Mouse (Mus musculus): ENCODE data around the gene Smim5. TPM values are rescaled to one million over a fixed set of nuclear protein-coding genes. Genes with fewer than 3 reads are reported as not detected.

Smim5 gene
- polyA plus RNA-seq, 1 experiment = 0.58 TPM

DNA sequence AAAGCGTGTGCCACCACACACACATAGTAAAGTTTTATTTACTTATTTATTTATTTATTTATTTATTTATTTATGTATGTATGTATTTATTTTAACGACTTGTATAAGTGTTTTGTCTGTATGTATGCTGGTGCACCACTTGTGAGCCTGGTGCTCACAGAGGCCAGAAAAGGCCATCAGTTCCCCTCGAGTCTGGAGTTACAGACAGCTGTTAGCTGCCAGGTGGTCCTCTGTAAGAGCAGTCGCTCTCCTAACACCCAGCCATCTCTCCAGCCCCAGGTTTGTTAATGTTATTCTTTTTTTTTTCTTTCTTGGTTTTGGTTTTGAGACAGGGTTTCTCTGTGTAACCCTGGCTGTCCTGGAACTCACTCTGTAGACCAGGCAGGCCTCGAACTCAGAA lies 18.9 kb downstream of the Smim5 start:
- Histone ChIP-seq H3K4me1 (ENCODE audit: control insufficient read depth, insufficient read depth, low read length) (no peaks in the 10 kb centered on the region), H3K4me3 (ENCODE audit: insufficient read depth, low read length) (no peak overlapping the region), H3K27ac (ENCODE audit: insufficient read depth, low read length) (no peak overlapping the region)
- TF ChIP-seq CTCF (IDR thresholded peaks at IDR 0.05; ENCODE audit: extremely low read depth, insufficient read depth, low read length) (no peak), POLR2A (IDR thresholded peaks at IDR 0.05; ENCODE audit: extremely low read depth, insufficient read depth, low read length) (no peak)

DNA sequence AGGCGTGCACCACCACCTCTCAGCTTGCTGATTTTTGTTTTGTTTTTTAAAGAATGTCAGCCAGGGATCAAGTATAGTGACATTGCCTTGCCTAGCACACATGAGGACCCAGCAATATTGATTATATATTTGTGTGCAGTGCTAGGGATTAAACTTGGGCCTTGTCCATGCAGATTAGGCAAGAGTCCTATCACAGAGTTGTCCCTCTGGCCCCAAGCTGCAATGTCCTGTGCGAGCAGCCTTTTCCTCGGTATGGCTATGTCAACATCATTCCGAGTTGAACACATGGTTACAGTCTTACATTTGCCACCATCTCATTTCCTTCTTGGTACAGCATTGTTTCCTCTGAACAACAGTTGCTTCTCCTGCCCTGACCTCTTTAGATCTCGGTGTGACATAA lies 19.3 kb downstream of the Smim5 start:
- H3K4me1 ChIP-seq (ENCODE audit: control insufficient read depth, insufficient read depth, low read length) = no peaks in the 10 kb centered on the region
- TF ChIP-seq CTCF (IDR thresholded peaks at IDR 0.05; ENCODE audit: extremely low read depth, insufficient read depth, low read length) = no peak
- TF ChIP-seq POLR2A (IDR thresholded peaks at IDR 0.05; ENCODE audit: extremely low read depth, insufficient read depth, low read length) = no peak
- no peak overlapping the region for H3K27ac ChIP-seq (ENCODE audit: insufficient read depth, low read length)
- no peak overlapping the region for H3K4me3 ChIP-seq (ENCODE audit: insufficient read depth, low read length)

DNA sequence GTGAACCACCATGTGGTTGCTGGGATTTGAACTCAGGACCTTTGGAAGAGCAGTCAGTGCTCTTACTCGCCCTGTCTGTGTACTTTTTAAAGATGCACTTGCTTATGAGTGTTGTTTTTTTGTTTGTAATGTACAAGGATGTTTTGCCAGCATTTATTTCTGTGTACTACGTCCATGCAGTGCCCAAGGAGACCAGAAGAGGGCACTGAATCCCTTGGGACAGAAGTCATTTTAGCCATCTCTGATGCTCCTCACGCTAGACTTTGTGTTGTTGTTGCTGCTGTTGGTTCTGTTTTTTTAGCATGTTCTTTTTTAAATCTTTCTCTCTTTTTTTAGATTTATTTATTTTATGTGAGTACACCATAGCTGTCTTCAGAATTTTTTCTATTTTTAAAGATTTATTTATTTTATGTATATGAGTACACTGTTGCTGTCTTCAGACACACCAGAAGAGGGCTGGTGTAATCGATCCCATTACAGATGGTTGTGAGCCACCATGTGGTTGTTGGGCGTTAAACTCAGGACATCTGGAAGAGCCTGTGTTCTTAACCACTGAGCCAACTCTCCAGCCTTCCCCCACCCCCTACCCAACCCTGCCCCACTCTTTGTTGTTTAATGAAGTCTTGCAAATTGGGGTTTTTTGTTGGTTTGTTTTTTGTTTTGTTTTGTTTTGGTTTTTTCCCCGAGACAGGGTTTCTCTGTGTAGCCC lies 20.5 kb downstream of the Smim5 start:
- no peak overlapping the region for H3K27ac ChIP-seq (ENCODE audit: insufficient read depth, low read length)
- H3K4me1 ChIP-seq (ENCODE audit: control insufficient read depth, insufficient read depth, low read length) = no peaks in the 10 kb centered on the region
- peak; percentile 72 for TF ChIP-seq CTCF (IDR thresholded peaks at IDR 0.05; ENCODE audit: extremely low read depth, insufficient read depth, low read length)
- no peak for TF ChIP-seq POLR2A (IDR thresholded peaks at IDR 0.05; ENCODE audit: extremely low read depth, insufficient read depth, low read length)
- H3K4me3 ChIP-seq (ENCODE audit: insufficient read depth, low read length) = no peak overlapping the region

DNA sequence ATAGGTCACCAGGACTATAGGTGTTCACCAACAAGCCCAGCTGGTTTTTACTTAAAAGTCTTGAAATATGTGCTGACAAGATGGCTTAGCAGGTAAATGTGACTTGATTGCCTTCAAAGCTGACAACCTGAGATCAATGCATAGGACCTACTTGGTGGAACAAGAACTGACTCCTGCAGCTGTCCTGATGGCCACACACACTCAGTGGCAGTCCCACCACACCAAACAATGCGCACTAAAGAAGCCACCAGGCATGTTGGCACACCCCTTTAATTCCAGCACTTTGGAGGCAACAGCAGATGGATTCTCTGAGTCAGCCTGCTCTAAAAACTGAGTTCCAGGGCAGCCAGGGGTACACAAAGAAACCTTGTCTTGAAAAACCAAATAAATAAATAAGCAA lies 22.2 kb downstream of the Smim5 start:
- Histone ChIP-seq H3K4me1 (ENCODE audit: control insufficient read depth, insufficient read depth, low read length) (no peaks in the 10 kb centered on the region), H3K27ac (ENCODE audit: insufficient read depth, low read length) (no peak overlapping the region), H3K4me3 (ENCODE audit: insufficient read depth, low read length) (no peak overlapping the region)
- TF ChIP-seq CTCF (IDR thresholded peaks at IDR 0.05; ENCODE audit: extremely low read depth, insufficient read depth, low read length) (no peak), POLR2A (IDR thresholded peaks at IDR 0.05; ENCODE audit: extremely low read depth, insufficient read depth, low read length) (no peak)

DNA sequence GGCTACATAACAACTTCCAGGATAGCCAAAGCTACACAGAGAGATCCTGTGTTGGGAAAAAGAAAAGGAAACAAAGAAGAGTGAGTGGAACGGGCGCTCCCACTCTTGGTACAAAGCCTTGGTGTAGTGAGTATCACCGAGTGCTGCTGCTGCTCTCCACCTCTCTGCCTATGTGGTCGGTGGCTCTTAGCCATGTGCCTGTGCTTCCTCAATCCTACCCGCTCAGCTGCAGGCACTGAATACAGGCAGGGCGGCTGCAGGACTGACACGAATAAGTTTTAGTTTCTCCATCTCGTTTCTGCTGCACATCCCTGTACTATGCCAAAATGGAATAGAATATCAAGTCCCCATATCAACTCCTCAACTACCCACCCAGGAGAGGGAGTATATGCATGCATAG lies 29.3 kb downstream of the Smim5 start:
- no peak overlapping the region for H3K27ac ChIP-seq (ENCODE audit: insufficient read depth, low read length)
- no peak overlapping the region for H3K4me3 ChIP-seq (ENCODE audit: insufficient read depth, low read length)
- H3K4me1 ChIP-seq (ENCODE audit: control insufficient read depth, insufficient read depth, low read length) = no peaks in the 10 kb centered on the region; the same call in 1 of the 2 replicates
- TF ChIP-seq POLR2A (IDR thresholded peaks at IDR 0.05; ENCODE audit: extremely low read depth, insufficient read depth, low read length) (no peak), CTCF (IDR thresholded peaks at IDR 0.05; ENCODE audit: extremely low read depth, insufficient read depth, low read length) (no peak)

DNA sequence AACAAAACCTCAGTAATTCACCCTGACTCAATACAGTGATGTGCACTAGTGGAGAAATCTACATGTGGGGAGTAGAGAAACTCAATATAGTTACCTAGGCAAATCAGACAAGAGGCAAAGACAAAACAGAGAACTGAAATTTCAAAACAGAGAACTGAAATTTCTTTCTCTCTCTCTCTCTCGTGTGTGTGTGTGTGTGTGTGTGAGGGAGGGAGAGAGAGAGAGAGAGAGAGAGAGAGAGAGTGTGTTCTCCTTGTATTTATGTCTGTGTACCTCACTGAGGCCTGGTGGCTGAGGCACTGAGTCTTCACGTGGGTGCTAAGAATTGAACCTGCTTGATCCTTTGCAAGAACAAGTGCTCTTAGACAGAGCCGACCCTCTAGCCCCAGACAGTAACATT lies 30.1 kb downstream of the Smim5 start:
- TF ChIP-seq CTCF (IDR thresholded peaks at IDR 0.05; ENCODE audit: extremely low read depth, insufficient read depth, low read length) (no peak), POLR2A (IDR thresholded peaks at IDR 0.05; ENCODE audit: extremely low read depth, insufficient read depth, low read length) (no peak)

DNA sequence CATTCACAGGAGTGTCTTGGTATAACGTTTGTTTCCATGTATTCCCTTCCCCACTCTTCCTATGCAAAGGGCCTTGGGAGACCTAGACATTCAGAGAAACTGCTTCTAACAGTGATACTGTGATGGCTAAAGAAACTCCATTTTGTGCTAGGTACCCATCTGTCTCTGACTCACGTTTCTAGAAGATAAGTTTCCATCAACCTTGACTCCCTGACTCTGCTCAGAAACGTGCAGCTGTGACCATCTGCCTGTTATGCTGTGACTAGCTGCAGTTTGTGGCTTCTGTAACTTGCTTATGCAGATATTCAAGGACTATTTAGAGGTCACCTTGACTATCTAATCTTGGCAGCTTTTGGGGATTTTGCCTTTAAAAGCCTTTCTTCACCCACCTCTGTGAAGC lies 31.5 kb downstream of the Smim5 start:
- Histone ChIP-seq H3K4me3 (ENCODE audit: insufficient read depth, low read length) (no peak overlapping the region), H3K27ac (ENCODE audit: insufficient read depth, low read length) (no peak overlapping the region), H3K4me1 (ENCODE audit: control insufficient read depth, insufficient read depth, low read length) (peaks cover 1% of the 10 kb centered on the region; the same call in 1 of the 2 replicates)
- no peak for TF ChIP-seq POLR2A (IDR thresholded peaks at IDR 0.05; ENCODE audit: extremely low read depth, insufficient read depth, low read length)
- TF ChIP-seq CTCF (IDR thresholded peaks at IDR 0.05; ENCODE audit: extremely low read depth, insufficient read depth, low read length) = no peak

More for the DNA sequence above, 30.1 kb downstream of the Smim5 start:
- Histone ChIP-seq H3K27ac (ENCODE audit: insufficient read depth, low read length) (no peak overlapping the region), H3K4me3 (ENCODE audit: insufficient read depth, low read length) (no peak overlapping the region), H3K4me1 (ENCODE audit: control insufficient read depth, insufficient read depth, low read length) (peaks cover 1% of the 10 kb centered on the region; the same call in 1 of the 2 replicates)

DNA sequence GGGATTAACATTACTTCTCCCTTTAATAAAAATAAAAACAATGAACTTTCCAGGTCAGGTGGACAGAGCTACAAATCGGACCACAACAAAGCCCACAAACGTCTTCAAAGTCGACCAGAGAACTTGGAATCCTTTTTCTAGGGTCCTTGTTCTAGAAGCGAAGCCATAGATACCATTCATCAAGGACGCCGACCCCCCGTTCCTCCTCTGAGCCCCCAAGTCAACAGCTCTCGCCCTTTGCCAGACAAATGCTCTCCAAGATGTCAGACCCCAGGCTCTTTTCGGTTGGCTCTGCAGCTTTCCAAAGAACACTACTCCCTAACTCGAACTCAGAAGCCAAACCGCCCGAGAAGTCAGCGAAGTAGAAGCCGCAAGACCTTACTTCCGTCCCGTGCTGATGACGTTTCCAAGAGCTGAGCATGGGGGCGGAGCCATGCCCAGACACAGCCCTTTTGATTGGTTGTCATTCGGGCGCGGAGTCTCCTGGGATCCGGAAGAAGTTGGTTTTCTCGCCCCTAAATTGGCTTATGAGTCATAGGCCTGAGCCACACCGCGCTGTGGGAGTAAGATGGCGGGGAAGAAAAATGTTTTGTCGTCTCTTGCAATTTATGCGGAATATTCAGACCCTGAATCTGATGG lies 33.5 kb downstream of the Smim5 start, which contains the start of the genes Sap30bp and Recql5:
Gene Sap30bp (plus strand): TSS at position 175 of the 639 bp plus-strand sequence.
Gene Recql5 (minus strand): TSS at position 370 of the 639 bp plus-strand sequence.
- peak within 1 kb of the TSS; percentile 75 for H3K4me3 ChIP-seq (ENCODE audit: insufficient read depth, low read length)
- peaks cover 1% of the 10 kb centered on the region; the same call in 1 of the 2 replicates for H3K4me1 ChIP-seq (ENCODE audit: control insufficient read depth, insufficient read depth, low read length)
- TF ChIP-seq POLR2A (IDR thresholded peaks at IDR 0.05; ENCODE audit: extremely low read depth, insufficient read depth, low read length) (peak; percentile 82), CTCF (IDR thresholded peaks at IDR 0.05; ENCODE audit: extremely low read depth, insufficient read depth, low read length) (no peak)
- H3K27ac ChIP-seq (ENCODE audit: insufficient read depth, low read length) = no peak within 1 kb of the TSS

DNA sequence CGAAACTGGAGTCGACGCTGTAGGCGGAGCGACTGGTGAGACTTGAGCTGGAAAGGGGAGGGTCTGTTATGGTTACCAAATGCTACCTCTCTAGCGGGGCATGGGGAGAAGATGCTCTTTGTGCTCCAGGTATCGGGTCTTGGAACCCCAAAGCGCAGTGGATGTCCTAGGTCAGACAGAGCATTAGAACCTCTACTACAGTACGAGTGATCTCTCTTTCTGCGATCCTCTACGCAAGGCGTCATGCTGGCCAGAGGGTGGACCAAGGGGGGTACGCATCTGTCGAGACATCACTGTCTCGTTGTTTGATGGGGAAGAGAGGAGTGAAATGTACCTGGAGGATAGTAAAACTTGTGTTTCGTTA lies 34.0 kb downstream of the Smim5 start:
- no peak overlapping the region for H3K27ac ChIP-seq (ENCODE audit: insufficient read depth, low read length)
- peak overlapping the region; percentile 75 for H3K4me3 ChIP-seq (ENCODE audit: insufficient read depth, low read length)
- H3K4me1 ChIP-seq (ENCODE audit: control insufficient read depth, insufficient read depth, low read length) = peaks cover 1% of the 10 kb centered on the region; the same call in 1 of the 2 replicates
- no peak for TF ChIP-seq POLR2A (IDR thresholded peaks at IDR 0.05; ENCODE audit: extremely low read depth, insufficient read depth, low read length)
- TF ChIP-seq CTCF (IDR thresholded peaks at IDR 0.05; ENCODE audit: extremely low read depth, insufficient read depth, low read length) = no peak
